Mouse (Mus musculus): ENCODE results near the gene Thsd7b.
A peak's percentile ranks its signal among the peaks of the same experiment; 100 is the strongest.
"Not testable (repeated sequence)": the region's sequence is repeated elsewhere in the genome, so short reads cannot be mapped to it uniquely, and the experiment has no call there.

Thsd7b gene

GRCm38 (mm10) chr1:130166187-130166586, 893.1 kb downstream of the Thsd7b start:
- DNase-seq, result no peak

GRCm38 (mm10) chr1:130167260-130167659, 894.2 kb downstream of the Thsd7b start:
- no peak for DNase-seq

- no peak for DNase-seq
Measured at GRCm38 (mm10) chr1:130169875-130170274, 896.8 kb downstream of the Thsd7b start.

GRCm38 (mm10) chr1:130170290-130170689, 897.2 kb downstream of the Thsd7b start:
- DNase-seq, result no peak

- DNase-seq, result not testable (repeated sequence)
Measured at GRCm38 (mm10) chr1:130186836-130187235, 913.7 kb downstream of the Thsd7b start.

GRCm38 (mm10) chr1:130192190-130193028, 919.3 kb downstream of the Thsd7b start:
- DNase-seq, result peak in 1 of 2 experiments; percentile 40

- DNase-seq, result no peak
Measured at GRCm38 (mm10) chr1:130217404-130217803, 944.3 kb downstream of the Thsd7b start.

GRCm38 (mm10) chr1:130222904-130223303, 949.8 kb downstream of the Thsd7b start:
- DNase-seq, result no peak

GRCm38 (mm10) chr1:130245563-130245962, 972.5 kb downstream of the Thsd7b start:
- no peak for DNase-seq

GRCm38 (mm10) chr1:130246264-130246663, 973.2 kb downstream of the Thsd7b start:
- not testable (repeated sequence) for DNase-seq

- DNase-seq, result not testable (repeated sequence)
Measured at GRCm38 (mm10) chr1:130246930-130247329, 973.8 kb downstream of the Thsd7b start.

GRCm38 (mm10) chr1:130262046-130262445, 988.9 kb downstream of the Thsd7b start:
- DNase-seq, result no peak
